Mouse (Mus musculus) lung, postnatal 25 days (tissue): ENCODE measurements around the gene Ahnak.
A peak's percentile ranks its signal among the peaks of the same experiment; 100 is the strongest.

Source experiments
- DNase-seq: peaks from one replicate; pipeline ENCODE4 v3.0.0; 2022; ENCODE audit warnings: low spot score

The Ahnak gene

DNA sequence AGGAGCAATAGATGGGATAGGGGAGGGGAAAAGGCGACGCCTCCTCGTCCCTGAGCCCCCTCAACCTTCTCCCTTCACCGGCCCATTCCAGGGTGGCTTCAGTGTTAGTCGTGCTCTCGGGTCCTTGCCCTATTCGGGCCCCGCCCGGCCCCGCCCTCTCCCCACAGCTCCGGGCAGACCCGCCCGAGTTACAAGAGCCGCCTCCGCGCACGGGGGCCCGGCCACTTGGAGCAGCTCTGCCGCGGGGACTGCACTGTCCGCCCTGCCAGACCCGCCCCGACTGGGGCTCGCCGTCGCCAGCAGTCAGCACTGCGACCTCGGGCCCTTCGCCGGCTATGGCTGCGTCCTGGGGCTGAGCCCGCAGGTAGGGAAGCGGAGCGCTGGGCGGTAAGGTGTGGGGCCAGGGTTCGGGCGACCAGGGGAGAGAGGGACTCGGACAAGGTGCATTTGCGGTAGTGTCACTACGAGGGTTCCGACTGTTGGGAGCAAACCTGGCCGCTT, at the start of gene Ahnak:
Gene Ahnak, plus strand, starts transcription at position 219 of the 501 bp plus-strand sequence.
- DNase-seq = peak; percentile 86

DNA sequence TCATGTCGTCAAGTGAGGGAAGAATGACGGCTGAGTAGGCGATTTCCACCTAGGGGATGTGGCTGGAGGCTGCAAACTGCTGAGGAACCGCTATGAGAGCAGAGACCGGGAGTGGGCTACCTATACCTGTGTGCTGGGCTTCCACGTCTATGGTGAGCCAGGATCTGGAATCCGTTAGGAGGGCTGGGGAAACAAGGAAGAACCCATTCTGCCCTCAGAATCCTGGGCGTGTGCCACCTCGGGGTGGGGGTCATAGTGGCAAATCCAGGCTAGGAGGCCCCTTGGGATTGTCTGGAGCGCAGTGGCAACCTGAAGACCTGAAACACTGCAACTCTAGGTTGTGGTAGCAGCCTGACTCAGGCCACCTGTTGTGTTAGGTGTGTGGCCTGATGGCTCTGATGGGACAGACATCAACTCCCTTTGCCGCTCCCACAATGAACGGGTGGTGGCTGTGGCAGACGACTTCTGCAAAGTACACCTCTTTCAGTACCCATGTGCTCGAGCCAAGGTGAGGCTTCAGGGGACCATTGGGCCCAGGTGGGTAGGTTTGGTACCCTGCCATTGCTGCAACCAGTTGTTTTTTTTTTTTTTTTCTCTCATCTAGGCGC, 48.5 kb upstream of the Ahnak start:
- no peak for DNase-seq

DNA sequence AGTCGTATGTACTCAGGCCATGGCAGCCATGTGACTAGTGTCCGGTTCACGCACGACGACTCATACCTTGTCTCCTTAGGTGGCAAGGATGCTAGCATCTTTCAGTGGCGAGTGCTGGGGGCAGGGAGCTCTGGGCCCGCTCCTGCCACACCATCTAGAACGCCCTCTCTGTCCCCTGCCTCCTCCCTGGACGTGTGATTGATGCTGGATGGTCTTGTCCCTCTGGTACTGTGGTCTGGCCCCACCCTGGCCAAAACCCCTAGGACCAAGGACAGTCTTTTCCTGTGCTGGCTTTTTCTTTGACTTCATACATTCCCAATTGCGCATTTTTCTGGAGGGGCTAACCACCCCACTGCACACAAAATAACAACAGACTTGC, 48.0 kb upstream of the Ahnak start:
- DNase-seq = no peak

- peak; percentile 95 for DNase-seq
Measured at GRCm38 (mm10) chr19:8941515-8942217, 47.4 kb upstream of the Ahnak start, which contains the start of gene Mta2. Gene Mta2, plus strand, starts transcription at chr19:8941875.

DNA sequence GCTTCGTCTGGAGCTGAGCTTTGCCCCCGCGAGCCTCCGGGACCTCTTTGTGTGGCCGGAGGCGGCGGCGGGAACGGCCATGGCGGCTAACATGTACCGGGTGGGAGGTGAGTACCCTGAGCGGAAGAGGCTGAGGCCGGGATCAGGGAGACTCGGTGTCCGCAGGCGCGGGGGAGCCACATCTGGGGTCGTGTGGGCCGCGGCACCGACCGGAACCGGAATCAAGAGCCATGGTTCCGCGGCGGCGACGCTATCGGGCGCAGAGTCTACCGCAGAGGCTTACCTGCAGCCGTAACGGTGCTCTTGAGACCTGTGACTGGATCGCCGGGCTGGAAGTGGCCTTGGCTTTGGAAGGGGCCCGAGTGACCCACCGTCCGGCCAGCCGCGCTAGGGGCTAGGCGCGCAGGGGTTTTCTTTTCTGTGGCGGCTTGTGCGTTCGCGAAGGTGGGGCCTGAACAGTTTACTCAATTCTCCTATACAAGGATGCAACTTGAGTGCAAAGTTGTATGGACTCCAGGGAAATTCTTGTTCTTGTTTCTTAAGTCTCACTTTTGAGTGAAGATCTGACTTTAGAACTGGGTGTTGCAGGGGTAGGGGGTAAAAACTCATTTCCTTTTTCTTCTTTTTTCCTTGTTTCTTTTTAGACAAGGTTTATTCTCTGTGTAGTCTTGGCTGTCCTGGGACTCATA, 46.7 kb upstream of the Ahnak start:
- DNase-seq = peak; percentile 36

- DNase-seq = no peak
Measured at GRCm38 (mm10) chr19:8943047-8943446, 46.0 kb upstream of the Ahnak start.

GRCm38 (mm10) chr19:8944062-8944461, 45.0 kb upstream of the Ahnak start:
- no peak for DNase-seq

DNA sequence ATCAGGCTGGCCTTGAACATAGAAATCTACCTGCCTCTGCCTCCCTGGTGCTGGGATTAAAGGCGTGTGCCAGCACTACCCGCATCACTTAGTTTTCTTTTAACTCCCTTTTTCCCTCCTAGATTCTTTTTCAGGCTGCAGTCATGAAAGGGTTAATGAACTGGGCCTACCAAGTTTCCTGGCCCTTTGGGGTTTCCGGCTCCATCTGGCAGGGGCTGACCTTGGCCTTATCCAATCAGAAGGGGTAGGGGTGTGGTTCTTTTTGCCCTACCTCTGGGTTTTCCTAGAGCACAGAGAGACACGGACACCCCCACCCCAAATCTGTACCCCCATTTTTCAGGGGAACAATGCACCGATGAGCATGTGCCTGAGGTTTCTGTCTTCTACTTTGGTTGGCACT, 44.3 kb upstream of the Ahnak start:
- peak; percentile 66 for DNase-seq

- DNase-seq = no peak
Measured at GRCm38 (mm10) chr19:8945251-8945650, 43.8 kb upstream of the Ahnak start.

DNA sequence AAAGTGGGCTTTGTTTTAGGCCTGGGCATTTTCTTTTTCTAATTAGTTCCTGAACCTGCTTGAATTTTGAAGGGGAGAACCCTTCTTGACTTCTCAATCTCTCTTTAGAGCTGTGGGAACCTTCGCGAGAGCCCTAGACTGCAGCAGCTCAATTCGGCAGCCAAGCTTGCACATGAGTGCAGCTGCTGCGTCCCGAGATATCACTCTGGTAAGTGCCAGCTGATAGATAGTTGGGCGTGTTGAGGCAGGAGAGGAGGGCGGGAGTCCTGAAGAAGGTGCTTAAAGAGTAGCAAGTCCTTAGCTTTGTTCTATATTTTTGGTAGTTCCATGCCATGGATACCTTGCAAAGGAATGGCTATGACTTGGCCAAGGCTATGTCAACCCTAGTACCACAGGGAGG, 42.2 kb upstream of the Ahnak start:
- no peak for DNase-seq

DNA sequence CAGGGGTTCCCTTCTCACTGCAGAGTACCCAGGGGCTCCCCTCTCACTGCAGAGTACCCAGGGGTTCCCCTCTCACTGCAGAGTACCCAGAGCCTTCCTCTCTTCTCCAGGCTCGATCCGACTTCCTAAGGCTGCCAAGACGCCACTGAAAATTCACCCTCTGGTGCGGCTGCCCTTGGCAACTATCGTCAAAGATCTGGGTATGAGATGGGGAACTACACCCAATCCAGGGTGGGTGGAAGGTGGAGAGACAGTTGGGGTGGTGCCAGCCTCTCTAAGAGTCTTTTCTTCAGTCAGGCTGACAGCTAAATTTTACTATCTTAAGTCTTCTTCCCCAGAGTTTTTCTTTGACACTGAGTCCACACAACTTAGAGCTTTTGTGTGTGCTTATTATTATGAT, 38.9 kb upstream of the Ahnak start:
- DNase-seq = no peak

GRCm38 (mm10) chr19:8952241-8952640, 36.8 kb upstream of the Ahnak start:
- DNase-seq = no peak

DNA sequence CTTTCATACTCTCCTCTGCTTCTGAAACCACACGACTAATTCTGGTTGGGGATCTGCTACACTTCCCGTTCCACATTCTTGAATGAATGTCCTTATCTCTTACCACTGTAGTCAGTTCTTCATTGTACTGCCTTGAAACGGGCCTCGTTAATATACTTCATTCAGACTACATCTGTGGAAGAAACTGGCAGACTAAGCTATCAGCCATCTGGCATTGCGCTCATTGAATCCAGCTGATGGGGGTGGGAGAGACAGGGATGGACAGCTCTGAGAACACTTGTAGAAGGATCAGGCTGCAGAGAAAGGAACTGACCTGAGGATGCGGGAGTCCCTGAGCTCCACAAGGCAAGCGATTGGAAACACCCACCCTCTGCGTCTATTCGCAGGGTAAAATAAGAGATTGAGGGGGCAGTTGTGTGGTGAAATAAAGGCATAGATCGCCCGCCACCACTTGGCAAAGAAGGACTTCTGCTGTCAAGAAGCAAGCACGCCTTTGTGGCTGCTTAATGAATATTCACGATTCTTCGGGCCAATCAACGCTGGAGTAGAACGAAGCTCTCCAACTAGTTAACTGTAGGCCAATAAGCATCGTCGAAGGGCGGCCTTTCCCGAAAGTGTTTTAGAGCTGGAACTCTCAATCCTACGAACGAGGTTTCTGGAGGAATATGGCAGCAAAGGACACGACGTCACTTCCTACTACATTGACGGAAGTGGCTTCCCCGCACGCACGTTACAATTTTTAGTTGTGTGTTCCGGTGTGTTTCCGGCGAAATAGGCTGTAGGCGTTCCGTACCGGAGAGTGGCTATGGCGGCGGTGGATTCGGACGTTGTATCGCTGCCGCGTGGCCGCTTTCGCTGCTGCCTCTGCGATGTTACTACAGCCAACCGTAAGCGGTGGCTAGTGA, 35.7 kb upstream of the Ahnak start, which contains the start of gene Tut1:
Gene Tut1, plus strand, starts transcription at position 713 of the 905 bp plus-strand sequence.
- DNase-seq = peak; percentile 96

DNA sequence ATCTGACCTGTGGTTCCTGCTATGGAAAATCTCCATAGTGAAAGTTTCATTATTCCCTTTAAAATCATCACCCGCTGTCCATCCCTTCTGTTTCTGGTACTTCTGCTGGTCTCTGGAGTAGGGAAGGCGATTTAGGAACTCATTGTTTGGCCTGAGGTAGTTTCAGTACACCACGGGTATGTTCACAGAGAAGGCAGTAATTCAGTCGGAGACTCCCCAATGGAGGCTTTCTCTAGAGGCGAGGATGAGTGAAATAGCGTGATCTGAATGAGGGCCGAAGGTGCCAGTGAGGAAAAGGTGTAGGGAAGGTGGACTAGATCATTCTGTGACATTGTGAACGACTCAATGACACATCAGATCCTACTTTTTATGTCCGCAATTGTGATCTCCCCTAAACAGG, 34.9 kb upstream of the Ahnak start:
- no peak for DNase-seq

DNA sequence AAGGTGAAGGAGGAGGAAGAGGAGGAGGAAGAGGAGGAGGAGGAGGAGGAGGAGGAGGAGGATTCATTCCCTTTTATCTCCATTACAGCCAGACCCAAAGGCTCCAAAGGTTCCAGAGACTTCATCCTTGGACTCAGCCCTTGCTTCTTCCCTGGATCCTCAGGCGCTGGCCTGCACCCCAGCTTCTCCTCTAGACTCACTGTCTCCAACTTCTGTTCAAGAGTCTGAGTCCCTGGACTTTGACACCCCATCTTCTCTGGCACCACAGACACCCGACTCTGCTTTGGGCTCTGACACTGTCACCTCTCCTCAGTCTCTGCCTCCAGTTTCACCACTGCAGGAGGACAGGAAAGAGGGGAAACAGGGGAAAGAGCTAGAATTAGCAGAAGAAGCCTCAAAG, 26.8 kb upstream of the Ahnak start:
- DNase-seq = no peak

- DNase-seq = no peak
Measured at GRCm38 (mm10) chr19:8965075-8965474, 24.0 kb upstream of the Ahnak start.

DNA sequence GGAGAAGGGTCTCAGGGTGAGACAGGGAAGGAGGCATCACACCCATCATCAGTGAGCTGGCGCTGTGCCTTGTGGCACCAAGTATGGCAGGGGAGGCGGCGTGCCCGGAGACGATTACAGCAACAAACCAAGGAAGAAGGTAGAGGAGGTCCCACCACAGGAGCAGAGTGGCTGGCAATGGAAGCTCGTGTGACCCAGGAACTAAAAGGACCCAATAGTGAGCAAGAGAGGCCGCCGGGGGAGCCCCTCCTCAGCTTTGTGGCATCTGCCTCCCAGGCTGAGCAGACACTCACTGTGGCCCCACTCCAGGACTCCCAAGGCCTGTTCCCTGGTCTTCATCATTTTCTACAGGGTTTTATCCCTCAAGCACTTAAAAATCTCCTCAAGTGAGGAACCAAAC, 23.3 kb upstream of the Ahnak start:
- DNase-seq = no peak

DNA sequence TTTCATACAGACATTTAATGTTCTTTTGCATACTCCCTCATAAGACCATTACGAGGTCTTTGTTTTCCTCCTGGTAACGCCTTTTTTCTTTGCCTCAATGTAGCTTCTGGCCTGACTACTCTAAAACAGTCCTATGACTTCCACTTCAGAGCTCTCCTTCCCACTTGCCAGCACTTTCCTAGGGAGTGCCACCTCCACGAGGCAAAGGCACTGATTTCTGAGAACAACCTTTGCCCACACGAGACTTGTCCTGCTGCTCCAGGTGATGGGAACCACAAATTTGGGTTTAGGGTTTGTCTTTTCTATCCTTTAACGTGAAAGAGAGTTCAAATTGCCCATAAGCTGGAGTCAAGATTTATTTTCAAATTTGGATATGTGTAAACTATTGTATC, 22.9 kb upstream of the Ahnak start:
- DNase-seq = peak; percentile 59

DNA sequence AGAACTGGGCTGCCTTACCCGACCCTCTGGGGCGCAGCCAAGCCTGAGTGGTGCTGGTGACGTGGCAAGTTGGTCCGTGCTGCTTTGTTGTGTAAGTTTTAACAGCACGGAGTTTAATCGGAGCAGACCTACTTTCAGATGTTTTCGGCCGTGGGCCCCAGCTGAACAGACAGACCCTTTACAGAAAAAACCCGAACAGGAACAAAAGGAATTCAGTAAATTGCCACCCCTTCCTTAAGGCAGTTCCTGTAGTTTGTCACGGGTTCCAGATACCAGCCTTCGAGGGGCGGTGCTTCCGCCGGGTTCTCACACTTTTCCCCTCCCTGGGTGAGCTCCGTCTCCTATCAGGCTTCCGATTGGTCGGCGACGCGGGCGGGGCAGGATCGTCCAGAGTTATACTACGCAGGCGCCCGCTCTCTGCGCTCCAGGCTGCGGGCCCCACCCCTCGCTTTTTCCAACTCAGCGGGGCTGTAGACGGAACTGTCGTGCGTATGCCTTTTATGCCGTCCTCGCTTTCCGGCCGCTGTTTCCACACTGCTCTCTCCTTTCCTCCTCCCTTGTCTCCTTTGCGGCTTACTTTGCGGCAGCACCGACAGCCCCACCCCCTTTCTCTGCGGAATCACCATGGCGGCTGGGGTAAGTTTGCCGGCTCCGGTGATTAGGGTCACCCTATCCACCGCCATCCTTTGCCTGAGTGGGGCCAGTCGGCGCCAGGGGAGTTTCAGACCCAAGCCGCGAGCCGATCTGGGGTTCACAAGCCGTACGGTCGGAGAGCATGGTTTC, 22.3 kb upstream of the Ahnak start, which contains the start of gene Eef1g:
Gene Eef1g, plus strand, starts transcription at position 452 of the 783 bp plus-strand sequence.
- DNase-seq = peak; percentile 100

DNA sequence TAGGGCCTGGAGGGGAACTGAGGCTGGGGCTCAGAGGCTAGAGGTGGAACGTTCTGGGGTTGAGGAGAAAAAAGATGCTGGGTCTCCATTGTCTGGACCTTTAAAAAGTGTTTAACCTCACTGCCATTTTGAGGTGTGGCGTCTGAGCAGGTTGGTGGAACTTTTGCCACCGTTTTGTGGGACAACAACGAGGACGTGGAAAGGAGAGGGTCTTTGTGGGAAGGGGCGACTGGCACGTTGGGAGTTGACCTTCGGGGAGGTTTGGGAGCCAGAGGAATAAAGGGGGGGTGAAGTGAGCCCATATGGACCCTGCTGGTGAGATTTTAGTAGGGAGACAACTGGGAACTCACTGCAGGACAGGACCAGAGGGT, 21.7 kb upstream of the Ahnak start:
- DNase-seq = no peak

- no peak for DNase-seq
Measured at GRCm38 (mm10) chr19:8967893-8968292, 21.2 kb upstream of the Ahnak start.
